Mouse (Mus musculus): Measurements from ENCODE around the gene Stam.

- TF ChIP-seq CTCF (IDR thresholded peaks at IDR 0.05; ENCODE audit: borderline replicate concordance, insufficient read depth, low read length) (peak; percentile 25; the same call in 1 of the 2 replicates), POLR2A (IDR thresholded peaks at IDR 0.05; ENCODE audit: low read depth, low read length) (no peak)
Measured at GRCm38 (mm10) chr2:14048381-14048780, 25.5 kb upstream of the Stam start.

Measured in embryonic fibroblast, embryonic 13.5 days (primary cell).